Mouse (Mus musculus): ENCODE measurements at regions not wholly inside any gene's neighbourhood (a gene's known extent, or its start where the extent isn't known, plus 50 kb on each side); places are given as distances from the start of the nearest gene placed in this dataset.

DNA sequence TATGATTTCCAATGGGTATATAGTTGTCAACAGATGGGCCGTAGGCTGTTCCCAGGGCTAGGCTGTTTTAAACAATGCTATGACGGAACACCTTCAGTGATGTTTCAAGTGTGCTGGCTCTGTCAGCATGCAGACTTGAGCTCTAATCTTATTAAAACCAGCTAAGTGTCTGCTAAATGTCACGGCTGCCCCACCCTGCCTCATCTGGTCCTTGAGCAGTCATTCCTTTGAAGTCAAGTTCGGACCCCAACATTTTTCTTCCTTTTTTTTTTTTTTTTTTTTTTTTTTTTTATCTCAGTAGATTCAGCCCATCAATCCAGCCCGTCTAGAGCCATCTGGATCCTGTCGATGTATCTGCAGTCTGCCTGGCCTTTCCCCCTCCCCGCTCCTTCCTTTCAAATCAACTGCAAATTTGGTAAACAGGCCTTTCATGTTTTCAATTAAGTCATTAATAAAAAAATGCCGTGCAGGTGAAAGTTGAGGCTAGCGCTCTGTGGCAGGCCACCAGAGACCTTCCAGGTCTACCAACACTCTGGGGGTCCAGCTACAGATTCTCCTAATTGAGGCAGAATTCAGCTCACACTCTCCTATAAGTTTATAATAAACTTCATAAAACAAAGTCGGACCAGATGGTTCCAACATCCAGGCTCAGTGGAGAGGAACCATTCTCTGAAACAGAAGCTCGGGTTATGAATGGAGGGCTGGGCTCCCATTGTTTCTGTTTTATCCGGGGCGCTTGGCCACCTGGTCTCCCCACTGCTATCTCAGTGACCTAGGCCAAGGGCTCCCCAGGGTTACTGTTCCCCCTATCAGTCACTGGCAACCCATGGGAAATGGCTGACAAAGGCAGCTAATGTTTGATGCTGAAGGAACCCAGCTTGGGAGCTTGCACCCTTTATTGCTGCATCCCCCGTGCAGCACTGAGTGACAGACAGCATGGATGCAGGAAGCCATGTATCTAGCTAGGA lies 56.3 kb upstream of the Gjb5 start:
- no peak for DNase-seq
